Comparison of ENCODE assay signal across 24 mouse cellular contexts in the genomic region with DNA sequence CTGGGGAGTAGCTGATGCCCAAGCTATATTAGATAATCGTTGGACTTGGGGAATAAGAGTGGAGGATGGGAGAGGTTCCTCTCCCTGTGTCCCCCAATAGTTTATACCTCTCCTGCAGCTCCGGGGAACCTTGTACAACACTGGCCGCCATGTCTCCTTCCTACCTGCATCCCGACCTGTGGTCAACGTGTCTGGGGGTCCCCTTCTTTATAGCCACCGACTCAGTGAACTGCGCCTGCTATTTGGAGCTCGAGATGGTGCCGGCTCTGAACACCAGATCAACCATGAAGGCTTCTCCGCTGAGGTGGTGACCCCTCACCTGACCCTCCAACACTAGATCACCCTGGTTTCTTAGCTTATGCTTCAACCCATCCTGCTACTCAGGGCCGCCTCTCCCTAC. TPM values are rescaled to one million over a fixed set of nuclear protein-coding genes. Genes with fewer than 3 reads are reported as not detected.
DNase-seq lines count a peak whose midpoint lies in the region; ATAC-seq and TF ChIP-seq lines count a peak whose summit lies in the region.
"Had no signal": no experiment of that assay in that cellular context is flagged by ENCODE, and none has a peak within 500 bp of the region (broad histone marks: within the 10 kb centered on the region; RNA-seq: fewer than 3 reads in every experiment).

No protein-coding gene starts in this region.

- peak; percentile 43 for DNase-seq in cerebellum, adult 8-10 months
- no peak for DNase-seq in cerebellum, postnatal 4 days (ENCODE audit: low spot score in 2 of 2)
- DNase-seq in hindbrain, postnatal 0 days (ENCODE audit: low spot score): no peak
- no peak for DNase-seq in midbrain, embryonic 11.5 days (ENCODE audit: low spot score, missing footprints)
- DNase-seq: adrenal gland, postnatal 14 days; gastrocnemius, postnatal 14 days; kidney, adult 2 months; layer of hippocampus, adult 9-11 months; lung, embryonic 14.5 days; lung, postnatal 14 days; right cerebral cortex, adult 18-20 months; spleen, adult 18-20 months had no signal

- H3K36me3 ChIP-seq in hindbrain, embryonic 15.5 days: no peaks in the 10 kb centered on the region
- H3K36me3 ChIP-seq in hindbrain, postnatal 0 days (ENCODE audit: insufficient read depth, low read length): no peaks in the 10 kb centered on the region
- no peaks in the 10 kb centered on the region for H3K36me3 ChIP-seq in midbrain, embryonic 15.5 days (replicated peaks)
- H3K36me3 ChIP-seq in midbrain, embryonic 11.5 days (ENCODE audit: control insufficient read depth, insufficient read depth, low read length): no peaks in the 10 kb centered on the region
- no peaks in the 10 kb centered on the region for H3K36me3 ChIP-seq in embryonic facial prominence, embryonic 12.5 days
- H3K36me3 ChIP-seq: heart, embryonic 10.5 days; heart, embryonic 15.5 days; liver, embryonic 15.5 days had no signal

- 91% methylated on average over 11 of the region's 11 CpGs for WGBS in hindbrain, embryonic 15.5 days
- WGBS in hindbrain, postnatal 0 days: 92% methylated on average over 11 of the region's 11 CpGs
- 93% methylated on average over 11 of the region's 11 CpGs for WGBS in midbrain, embryonic 15.5 days
- 96% methylated on average over 11 of the region's 11 CpGs for WGBS in midbrain, embryonic 11.5 days
- 93% methylated on average over 11 of the region's 11 CpGs for WGBS in embryonic facial prominence, embryonic 12.5 days

- peaks cover 71% of the 10 kb centered on the region for H3K4me1 ChIP-seq in hindbrain, embryonic 15.5 days (replicated peaks)
- H3K4me1 ChIP-seq in hindbrain, postnatal 0 days (ENCODE audit: insufficient read depth, low read length): peaks cover 27% of the 10 kb centered on the region
- peaks cover 70% of the 10 kb centered on the region for H3K4me1 ChIP-seq in midbrain, embryonic 15.5 days
- peaks cover 45% of the 10 kb centered on the region for H3K4me1 ChIP-seq in midbrain, embryonic 11.5 days (ENCODE audit: control insufficient read depth, insufficient read depth, low read length)
- H3K4me1 ChIP-seq in embryonic facial prominence, embryonic 12.5 days: peaks cover 39% of the 10 kb centered on the region

- H3K9me3 ChIP-seq in hindbrain, embryonic 15.5 days: no peaks in the 10 kb centered on the region
- no peaks in the 10 kb centered on the region for H3K9me3 ChIP-seq in hindbrain, postnatal 0 days (ENCODE audit: low read length)
- no peaks in the 10 kb centered on the region for H3K9me3 ChIP-seq in midbrain, embryonic 15.5 days
- no peaks in the 10 kb centered on the region for H3K9me3 ChIP-seq in midbrain, embryonic 11.5 days (ENCODE audit: control insufficient read depth, low read length)
- H3K9me3 ChIP-seq in embryonic facial prominence, embryonic 12.5 days: no peaks in the 10 kb centered on the region
- H3K9me3 ChIP-seq: heart, embryonic 10.5 days; heart, embryonic 15.5 days; liver, embryonic 15.5 days had no signal

- TF ChIP-seq CTCF in hindbrain, postnatal 0 days (IDR thresholded peaks at IDR 0.05; ENCODE audit: low read depth): no peak

- no peak overlapping the region for H3K9ac ChIP-seq in hindbrain, embryonic 15.5 days
- no peak overlapping the region for H3K9ac ChIP-seq in hindbrain, postnatal 0 days (replicated peaks; ENCODE audit: low read length)
- no peak overlapping the region for H3K9ac ChIP-seq in midbrain, embryonic 15.5 days
- H3K9ac ChIP-seq in midbrain, embryonic 11.5 days (ENCODE audit: low read length): no peak overlapping the region
- H3K9ac ChIP-seq in embryonic facial prominence, embryonic 12.5 days: no peak overlapping the region
- H3K9ac ChIP-seq: heart, embryonic 15.5 days; liver, embryonic 15.5 days; lung, embryonic 14.5 days had no signal

- H3K27me3 ChIP-seq in hindbrain, embryonic 15.5 days: no peaks in the 10 kb centered on the region
- no peaks in the 10 kb centered on the region for H3K27me3 ChIP-seq in hindbrain, postnatal 0 days (ENCODE audit: insufficient read depth, low read length)
- no peaks in the 10 kb centered on the region for H3K27me3 ChIP-seq in midbrain, embryonic 15.5 days (replicated peaks)
- peaks cover 22% of the 10 kb centered on the region for H3K27me3 ChIP-seq in midbrain, embryonic 11.5 days (ENCODE audit: control insufficient read depth, insufficient read depth, low read length)
- peaks cover 26% of the 10 kb centered on the region for H3K27me3 ChIP-seq in embryonic facial prominence, embryonic 12.5 days
- H3K27me3 ChIP-seq: Patski had no signal

- no peak overlapping the region for H3K27ac ChIP-seq in hindbrain, embryonic 15.5 days (replicated peaks)
- no peak overlapping the region for H3K27ac ChIP-seq in hindbrain, postnatal 0 days
- H3K27ac ChIP-seq in midbrain, embryonic 15.5 days: no peak overlapping the region
- no peak overlapping the region for H3K27ac ChIP-seq in midbrain, embryonic 11.5 days (ENCODE audit: low read depth, low read length)
- H3K27ac ChIP-seq in embryonic facial prominence, embryonic 12.5 days: no peak overlapping the region
- H3K27ac ChIP-seq: heart, embryonic 15.5 days; hindbrain, embryonic 14.5 days; liver, embryonic 15.5 days had no signal

- no peak for ATAC-seq in hindbrain, embryonic 15.5 days (ENCODE audit: low FRiP score, low read depth)
- ATAC-seq in hindbrain, postnatal 0 days: no peak
- no peak for ATAC-seq in midbrain, embryonic 15.5 days (replicated peaks)
- no peak for ATAC-seq in midbrain, embryonic 11.5 days (ENCODE audit: low FRiP score)
- ATAC-seq in embryonic facial prominence, embryonic 12.5 days (ENCODE audit: insufficient number of reproducible peaks, insufficient read depth, low FRiP score, low TSS enrichment): no peak
- ATAC-seq: forebrain, embryonic 14.5 days; Patski had no signal

- no peak overlapping the region for H3K4me3 ChIP-seq in hindbrain, embryonic 15.5 days
- no peak overlapping the region for H3K4me3 ChIP-seq in hindbrain, postnatal 0 days (ENCODE audit: low read length)
- no peak overlapping the region for H3K4me3 ChIP-seq in midbrain, embryonic 15.5 days
- H3K4me3 ChIP-seq in midbrain, embryonic 11.5 days (ENCODE audit: low read depth, low read length): no peak overlapping the region
- H3K4me3 ChIP-seq in embryonic facial prominence, embryonic 12.5 days: no peak overlapping the region
- H3K4me3 ChIP-seq: heart, embryonic 10.5 days; heart, embryonic 15.5 days; liver, embryonic 15.5 days had no signal

- H3K4me2 ChIP-seq in hindbrain, embryonic 15.5 days: 0 out of 2 replicates have a peak overlapping the region, but pooled peaks have one; percentile 98
- H3K4me2 ChIP-seq in hindbrain, postnatal 0 days (ENCODE audit: low read depth, low read length): no peak overlapping the region
- H3K4me2 ChIP-seq in midbrain, embryonic 15.5 days: peak overlapping the region; percentile 91; the same call in 1 of the 2 replicates
- no peak overlapping the region for H3K4me2 ChIP-seq in midbrain, embryonic 11.5 days
- H3K4me2 ChIP-seq in embryonic facial prominence, embryonic 12.5 days (replicated peaks): 0 out of 2 replicates have a peak overlapping the region, but pooled peaks have one; percentile 3
- H3K4me2 ChIP-seq: heart, embryonic 15.5 days; liver, embryonic 15.5 days; lung, embryonic 14.5 days had no signal

RNA-seq across cellular contexts. Expression of gene Dbp, which starts 2.6 kb away (rescaled TPM):
- 2.9 and 4.1 TPM in 2 replicates for polyA plus RNA-seq in hindbrain, embryonic 15.5 days (2015; fragmentation: Nextera tagmentation; extraction: Ambion mirVana)
- total RNA-seq in hindbrain, postnatal 0 days (2014; rRNA removed): 4.2 and 12.2 TPM in 2 replicates
- 4.6 and 5.3 TPM in 2 replicates for polyA plus RNA-seq in hindbrain, postnatal 0 days (2015; fragmentation: Nextera tagmentation; extraction: Ambion mirVana)
- polyA plus RNA-seq in midbrain, embryonic 15.5 days (2015; fragmentation: Nextera tagmentation; extraction: Ambion mirVana): 3.3 and 3.8 TPM in 2 replicates
- 2.2 and 3.5 TPM in 2 replicates for polyA plus RNA-seq in midbrain, embryonic 11.5 days (2014; fragmentation: Nextera tagmentation; extraction: Ambion mirVana)
- polyA plus RNA-seq in embryonic facial prominence, embryonic 12.5 days (2016; fragmentation: Nextera tagmentation; extraction: Ambion mirVana): 6.9 and 11.5 TPM in 2 replicates

RNA-seq across cellular contexts. Expression of gene Car11, which starts 2.7 kb away (rescaled TPM):
- polyA plus RNA-seq in hindbrain, embryonic 15.5 days (2015; fragmentation: Nextera tagmentation; extraction: Ambion mirVana): 58.6 and 67.3 TPM in 2 replicates
- total RNA-seq in hindbrain, postnatal 0 days (2014; rRNA removed): 89.4 and 91.0 TPM in 2 replicates
- 76.9 and 78.2 TPM in 2 replicates for polyA plus RNA-seq in hindbrain, postnatal 0 days (2015; fragmentation: Nextera tagmentation; extraction: Ambion mirVana)
- 70.7 and 73.8 TPM in 2 replicates for polyA plus RNA-seq in midbrain, embryonic 15.5 days (2015; fragmentation: Nextera tagmentation; extraction: Ambion mirVana)
- 3.3 and 6.3 TPM in 2 replicates for polyA plus RNA-seq in midbrain, embryonic 11.5 days (2014; fragmentation: Nextera tagmentation; extraction: Ambion mirVana)
- 11.5 and 14.1 TPM in 2 replicates for polyA plus RNA-seq in embryonic facial prominence, embryonic 12.5 days (2016; fragmentation: Nextera tagmentation; extraction: Ambion mirVana)
- total RNA-seq: granulocyte monocyte progenitor cell, adult 5-6 weeks had no signal

RNA-seq across cellular contexts. Expression of gene Sec1, which starts 8.1 kb away (rescaled TPM):
- 0.35 and 0.89 TPM in 2 replicates for polyA plus RNA-seq in hindbrain, embryonic 15.5 days (2015; fragmentation: Nextera tagmentation; extraction: Ambion mirVana)
- total RNA-seq in hindbrain, postnatal 0 days (2014; rRNA removed): 0.68 and 0.79 TPM in 2 replicates
- polyA plus RNA-seq in hindbrain, postnatal 0 days (2015; fragmentation: Nextera tagmentation; extraction: Ambion mirVana): 0.35 and 0.48 TPM in 2 replicates
- 0.34 and 0.36 TPM in 2 replicates for polyA plus RNA-seq in midbrain, embryonic 15.5 days (2015; fragmentation: Nextera tagmentation; extraction: Ambion mirVana)
- 0.19 and 0.36 TPM in 2 replicates for polyA plus RNA-seq in midbrain, embryonic 11.5 days (2014; fragmentation: Nextera tagmentation; extraction: Ambion mirVana)
- 2.9 and 3.1 TPM in 2 replicates for polyA plus RNA-seq in embryonic facial prominence, embryonic 12.5 days (2016; fragmentation: Nextera tagmentation; extraction: Ambion mirVana)
- total RNA-seq: granulocyte monocyte progenitor cell, adult 5-6 weeks; liver, adult 2 months; MEL had no signal
- polyA plus RNA-seq: liver, adult 2 months; lung, embryonic 14.5 days had no signal

RNA-seq across cellular contexts. Expression of gene Rpl18, which starts 12.9 kb away (rescaled TPM):
- polyA plus RNA-seq in hindbrain, embryonic 15.5 days (2015; fragmentation: Nextera tagmentation; extraction: Ambion mirVana): 528 and 575 TPM in 2 replicates
- 999 and 1,175 TPM in 2 replicates for total RNA-seq in hindbrain, postnatal 0 days (2014; rRNA removed)
- 519 and 535 TPM in 2 replicates for polyA plus RNA-seq in hindbrain, postnatal 0 days (2015; fragmentation: Nextera tagmentation; extraction: Ambion mirVana)
- polyA plus RNA-seq in midbrain, embryonic 15.5 days (2015; fragmentation: Nextera tagmentation; extraction: Ambion mirVana): 537 and 538 TPM in 2 replicates
- polyA plus RNA-seq in midbrain, embryonic 11.5 days (2014; fragmentation: Nextera tagmentation; extraction: Ambion mirVana): 878 and 933 TPM in 2 replicates
- 926 and 973 TPM in 2 replicates for polyA plus RNA-seq in embryonic facial prominence, embryonic 12.5 days (2016; fragmentation: Nextera tagmentation; extraction: Ambion mirVana)

RNA-seq across cellular contexts. Expression of gene Sphk2, which starts 15.5 kb away (rescaled TPM):
- 24.4 and 26.9 TPM in 2 replicates for polyA plus RNA-seq in hindbrain, embryonic 15.5 days (2015; fragmentation: Nextera tagmentation; extraction: Ambion mirVana)
- total RNA-seq in hindbrain, postnatal 0 days (2014; rRNA removed): 27.4 and 31.6 TPM in 2 replicates
- 17.8 and 18.5 TPM in 2 replicates for polyA plus RNA-seq in hindbrain, postnatal 0 days (2015; fragmentation: Nextera tagmentation; extraction: Ambion mirVana)
- polyA plus RNA-seq in midbrain, embryonic 15.5 days (2015; fragmentation: Nextera tagmentation; extraction: Ambion mirVana): 24.5 and 26.4 TPM in 2 replicates
- 11.8 and 14.9 TPM in 2 replicates for polyA plus RNA-seq in midbrain, embryonic 11.5 days (2014; fragmentation: Nextera tagmentation; extraction: Ambion mirVana)
- polyA plus RNA-seq in embryonic facial prominence, embryonic 12.5 days (2016; fragmentation: Nextera tagmentation; extraction: Ambion mirVana): 34.7 and 35.3 TPM in 2 replicates

Comparison
In these comparisons a context has a peak if more than half of its experiments do, and no peak if none do; other contexts are left out.
1. H3K4me2 ChIP-seq: peak in hindbrain, embryonic 15.5 days (single experiment), midbrain, embryonic 15.5 days (single experiment) and embryonic facial prominence, embryonic 12.5 days (single experiment); none in hindbrain, postnatal 0 days (single experiment) and midbrain, embryonic 11.5 days (single experiment).